Mouse (Mus musculus) ES-E14 (cell line): ENCODE data around the gene Ttc13.

Experiments used
- CHD2 ChIP-seq: IDR thresholded peaks from 2 replicates; pipeline ENCODE4 v1.6.1; 2014; ENCODE audit warnings: mild to moderate bottlenecking, low read depth, low read length, inconsistent platforms
- ZNF384 ChIP-seq: IDR thresholded peaks from 2 replicates; pipeline ENCODE4 v1.6.1; 2012; ENCODE audit warnings: low read depth, low read length, inconsistent platforms

DNA sequence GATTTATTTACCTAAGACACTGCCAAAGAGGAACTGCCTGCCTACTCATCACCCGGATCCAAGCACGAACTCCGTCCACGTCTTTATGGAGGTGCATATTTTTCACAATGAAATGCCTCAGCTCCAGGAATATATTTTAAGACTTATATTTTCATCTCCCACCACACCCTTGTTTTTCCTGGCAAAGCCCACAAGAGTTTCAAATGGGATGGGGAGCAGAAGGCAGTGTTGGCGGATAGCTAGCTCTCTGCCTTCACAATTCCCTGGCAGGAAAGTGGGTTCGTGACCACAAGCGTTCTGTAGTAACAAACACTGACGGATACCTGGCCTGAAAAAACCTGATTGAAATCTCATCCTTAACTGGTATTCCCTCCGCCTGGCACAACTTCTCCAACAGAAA, 60.0 kb downstream of the Ttc13 start:
- no peak for TF ChIP-seq CHD2
- no peak for TF ChIP-seq ZNF384
